Mouse (Mus musculus) lung, postnatal 0 days (tissue): ENCODE results near the gene Mad1l1. TPM values are rescaled to one million over a fixed set of nuclear protein-coding genes. Genes with fewer than 3 reads are reported as not detected.

Experiments
- ATAC-seq: fragments of 200-750 bp; cut with Nextera tagmentation; 2 replicates; pipeline ENCODE4 v1.8.0; 2017; ENCODE audit warnings: moderate library complexity
- DNase-seq: peaks from one replicate; pipeline ENCODE4 v3.0.0-alpha.2; 2016; ENCODE audit warnings: low spot score
- H3K27ac ChIP-seq: fragments of 300-500 bp; sonication (generic); 2 replicates; pipeline ENCODE4 v1.5.1; 2014; ENCODE audit warnings: antibody characterized with exemption, mild to moderate bottlenecking, low read length, mixed read lengths
- H3K27me3 ChIP-seq: fragments of 300-500 bp; sonication (generic); replicated peaks from 2 replicates; pipeline ENCODE4 v1.6.1; 2014; ENCODE audit warnings: low read length, mixed read lengths; ENCODE audit not compliant: insufficient read depth
- H3K36me3 ChIP-seq: fragments of 300-500 bp; sonication (generic); 2 replicates; pipeline ENCODE4 v1.6.1; 2014; ENCODE audit warnings: low read length, mixed read lengths; ENCODE audit not compliant: insufficient read depth
- H3K4me1 ChIP-seq: fragments of 300-500 bp; sonication (generic); 2 replicates; pipeline ENCODE4 v1.6.1; 2014; ENCODE audit warnings: antibody characterized with exemption, low read depth, low read length, mixed read lengths; ENCODE audit not compliant: insufficient read depth
- H3K4me2 ChIP-seq: fragments of 300-500 bp; sonication (generic); replicated peaks from 2 replicates; pipeline ENCODE4 v1.6.1; 2014; ENCODE audit warnings: low read depth, mild to moderate bottlenecking, low read length, moderate library complexity, mixed read lengths
- H3K4me3 ChIP-seq: fragments of 300-500 bp; sonication (generic); 2 replicates; pipeline ENCODE4 v1.5.1; 2014; ENCODE audit warnings: low read depth, low read length
- H3K9ac ChIP-seq: fragments of 300-500 bp; sonication (generic); replicated peaks from 2 replicates; pipeline ENCODE4 v1.6.1; 2014; ENCODE audit warnings: low read depth, mild to moderate bottlenecking
- H3K9me3 ChIP-seq: fragments of 300-500 bp; sonication (generic); 2 replicates; pipeline ENCODE4 v1.6.1; 2016; ENCODE audit warnings: low read length, mixed read lengths
- CTCF ChIP-seq: IDR thresholded peaks from 2 replicates; pipeline ENCODE4 v1.5.1; 2016; ENCODE audit warnings: antibody characterized with exemption, mild to moderate bottlenecking
- EP300 ChIP-seq: IDR thresholded peaks from 2 replicates; pipeline ENCODE4 v1.6.1; 2016; ENCODE audit warnings: antibody characterized with exemption, mild to moderate bottlenecking, control low read depth
- WGBS: fragments of 180-500 bp; shearing (Covaris S2); extraction: QIAGEN DNeasy Blood & Tissue Kit; methylation state at CpG from one replicate; pipeline ENCODE4 v1.1.7; 2014; 5-methylcytosine and 5-hydroxymethylcytosine counted together
- polyA plus RNA-seq: library from polyadenylated mRNA; unstranded; fragments of >200 nt; fragmentation: Nextera tagmentation; extraction: Ambion mirVana; gene quantifications from 2 replicates; pipeline ENCODE4 v1.2.1, GENCODE M21; 2015

Mad1l1 gene
- polyA plus RNA-seq, 1 experiment from 2014 or later, result 18.4 TPM

DNA sequence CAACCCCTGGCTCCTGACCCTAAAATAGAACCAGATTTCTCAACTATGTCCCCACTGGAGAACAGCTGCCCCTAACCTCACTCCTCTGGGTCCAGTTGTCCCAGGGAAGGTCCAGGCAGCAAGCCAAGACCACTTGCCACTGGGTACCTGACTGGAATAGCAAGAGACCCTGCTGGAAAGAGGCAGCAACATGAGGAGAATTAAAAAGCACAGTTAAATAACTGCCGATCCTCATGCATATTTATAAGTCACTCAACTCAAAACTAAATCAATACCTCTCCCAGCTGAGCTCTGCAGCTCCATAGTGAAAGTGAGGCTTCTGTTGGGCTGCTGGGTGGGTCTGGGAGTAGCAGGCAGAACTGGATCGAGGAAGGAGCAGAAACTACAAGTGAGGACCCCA, 226.1 kb downstream of the Mad1l1 start:
- 88% methylated on average over 2 of the region's 2 CpGs for WGBS
- DNase-seq (no peak), ATAC-seq (no peak)
- Histone ChIP-seq H3K4me3 (no peak overlapping the region), H3K4me1 (no peaks in the 10 kb centered on the region), H3K36me3 (no peaks in the 10 kb centered on the region), H3K27me3 (no peaks in the 10 kb centered on the region), H3K4me2 (no peak overlapping the region), H3K27ac (no peak overlapping the region), H3K9ac (no peak overlapping the region), H3K9me3 (no peaks in the 10 kb centered on the region)
- TF ChIP-seq EP300 (no peak), CTCF (no peak)

DNA sequence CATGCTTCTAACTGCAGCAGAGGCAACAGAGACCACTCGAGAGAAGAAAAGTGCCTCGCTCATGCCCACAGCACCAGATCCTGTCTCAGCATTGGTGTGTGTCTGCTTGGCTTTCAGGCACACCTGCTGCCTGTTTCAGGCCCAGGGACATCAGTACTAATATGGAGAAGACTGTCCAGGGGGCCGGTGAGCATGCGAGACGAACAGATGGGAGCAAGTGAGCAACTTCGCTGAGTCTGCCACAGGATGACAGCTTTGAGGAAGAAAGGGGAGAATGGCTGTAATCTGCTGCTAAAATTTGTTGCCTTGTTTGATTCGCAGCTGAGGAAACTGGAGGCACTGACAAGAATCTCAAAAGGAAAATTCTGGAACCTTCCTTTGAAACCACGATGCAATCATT, 227.9 kb downstream of the Mad1l1 start:
- Histone ChIP-seq H3K4me3 (no peak overlapping the region), H3K4me2 (no peak overlapping the region), H3K9me3 (no peaks in the 10 kb centered on the region), H3K27me3 (no peaks in the 10 kb centered on the region), H3K36me3 (no peaks in the 10 kb centered on the region), H3K9ac (no peak overlapping the region), H3K4me1 (no peaks in the 10 kb centered on the region), H3K27ac (no peak overlapping the region)
- ATAC-seq (no peak), DNase-seq (no peak)
- no peak for TF ChIP-seq CTCF
- TF ChIP-seq EP300, result no peak
- WGBS, result 89% methylated on average over 8 of the region's 8 CpGs

DNA sequence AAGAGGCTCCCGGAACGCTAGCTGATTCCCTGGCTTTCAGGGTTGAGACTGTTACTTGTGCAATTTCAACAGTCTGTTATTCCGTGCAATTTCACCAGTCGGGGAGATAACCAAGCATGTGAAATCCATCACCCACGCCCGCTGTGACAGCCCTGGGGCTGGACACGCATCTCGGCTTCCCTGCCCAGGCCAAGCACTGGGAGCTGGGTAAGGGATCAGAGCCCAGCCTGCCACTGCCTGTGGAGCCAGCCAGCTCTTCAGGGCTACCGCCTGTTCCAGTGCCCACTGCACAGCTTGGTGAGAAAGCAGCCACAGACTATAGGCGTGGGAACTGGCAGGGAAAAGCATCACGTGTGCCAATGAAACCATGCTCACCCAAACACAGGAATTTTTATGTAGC, 229.8 kb downstream of the Mad1l1 start:
- Histone ChIP-seq H3K27ac (no peak overlapping the region), H3K27me3 (no peaks in the 10 kb centered on the region), H3K4me2 (no peak overlapping the region), H3K36me3 (no peaks in the 10 kb centered on the region), H3K4me3 (no peak overlapping the region), H3K9ac (no peak overlapping the region), H3K4me1 (no peaks in the 10 kb centered on the region), H3K9me3 (no peaks in the 10 kb centered on the region)
- WGBS, result 54% methylated on average over 11 of the region's 11 CpGs
- peak; percentile 91 for ATAC-seq
- peak; percentile 81 for DNase-seq
- TF ChIP-seq CTCF, result no peak
- no peak for TF ChIP-seq EP300

DNA sequence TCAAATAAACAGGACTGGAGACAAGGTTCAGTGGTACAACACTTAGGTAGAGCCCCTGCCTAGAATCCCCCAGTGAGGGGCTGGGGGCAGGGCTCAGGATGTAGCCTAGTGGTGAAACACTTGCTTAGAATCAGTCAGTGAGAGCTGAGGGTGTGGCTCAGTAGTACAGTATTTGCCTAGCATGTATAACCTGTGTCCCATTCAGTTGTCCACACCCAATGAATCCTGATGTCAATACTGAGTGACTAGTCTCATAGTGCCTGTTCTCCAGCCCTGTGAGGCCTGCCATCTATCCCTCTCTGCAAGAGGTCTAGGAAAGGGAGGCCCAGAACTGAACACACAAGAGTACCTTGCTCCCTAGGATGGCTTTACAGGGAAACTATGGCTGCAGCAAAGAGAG, 232.1 kb downstream of the Mad1l1 start:
- H3K9me3 ChIP-seq, result no peaks in the 10 kb centered on the region
- DNase-seq (no peak), ATAC-seq (no peak)
- no peaks in the 10 kb centered on the region for H3K4me1 ChIP-seq
- no peak for TF ChIP-seq EP300
- TF ChIP-seq CTCF, result no peak
- H3K4me3 ChIP-seq, result no peak overlapping the region
- H3K9ac ChIP-seq, result no peak overlapping the region
- H3K27me3 ChIP-seq, result no peaks in the 10 kb centered on the region
- no peak overlapping the region for H3K4me2 ChIP-seq
- H3K36me3 ChIP-seq, result no peaks in the 10 kb centered on the region
- no peak overlapping the region for H3K27ac ChIP-seq

DNA sequence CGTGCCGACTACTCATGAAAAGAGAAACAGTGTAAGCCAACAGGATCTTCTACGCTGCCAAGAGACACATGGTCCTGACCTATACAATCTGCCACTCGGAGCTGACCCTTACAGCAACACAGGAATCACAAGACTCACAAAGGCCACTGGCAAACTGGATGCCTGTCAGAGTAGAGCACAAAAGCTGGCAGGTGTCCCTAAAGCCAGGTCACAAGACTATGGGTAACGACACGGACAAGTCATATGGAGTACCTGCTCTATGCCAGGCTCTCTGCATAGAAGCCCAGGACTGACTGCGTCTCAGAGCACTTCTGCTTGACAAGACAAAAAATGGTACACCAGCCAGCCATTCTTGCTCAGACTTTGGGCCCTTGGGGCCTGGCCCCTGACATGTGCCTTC, 234.1 kb downstream of the Mad1l1 start:
- 93% methylated on average over 7 of the region's 7 CpGs for WGBS
- TF ChIP-seq CTCF, result no peak
- TF ChIP-seq EP300, result no peak
- ATAC-seq (no peak), DNase-seq (no peak)
- no peaks in the 10 kb centered on the region for H3K36me3 ChIP-seq
- no peak overlapping the region for H3K4me2 ChIP-seq
- no peak overlapping the region for H3K9ac ChIP-seq
- no peaks in the 10 kb centered on the region for H3K4me1 ChIP-seq
- no peaks in the 10 kb centered on the region for H3K27me3 ChIP-seq
- H3K27ac ChIP-seq, result no peak overlapping the region
- no peaks in the 10 kb centered on the region for H3K9me3 ChIP-seq
- no peak overlapping the region for H3K4me3 ChIP-seq

DNA sequence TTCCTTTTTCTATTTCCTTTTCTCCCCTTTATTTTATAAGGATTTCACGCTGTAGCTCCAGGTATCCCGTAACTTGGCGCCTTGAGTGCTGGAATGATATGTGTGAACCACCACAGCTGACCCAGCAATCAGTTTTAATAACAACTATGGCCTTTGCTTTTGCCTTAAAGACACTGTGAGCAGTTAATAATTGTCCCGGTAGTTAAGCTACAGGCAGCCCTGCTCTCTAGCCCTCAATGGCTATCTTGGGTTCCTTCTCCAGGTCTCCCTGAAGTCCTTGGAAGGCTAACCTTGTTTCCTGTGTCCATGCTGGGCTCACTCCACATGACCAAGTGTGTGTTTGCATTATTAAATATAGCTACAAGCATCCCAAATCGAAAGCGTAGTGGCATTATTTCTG, 237.0 kb downstream of the Mad1l1 start:
- Histone ChIP-seq H3K27ac (no peak overlapping the region), H3K36me3 (no peaks in the 10 kb centered on the region), H3K4me1 (no peaks in the 10 kb centered on the region), H3K4me2 (no peak overlapping the region), H3K27me3 (no peaks in the 10 kb centered on the region), H3K4me3 (no peak overlapping the region), H3K9me3 (no peaks in the 10 kb centered on the region), H3K9ac (no peak overlapping the region)
- ATAC-seq, result no peak
- no peak for DNase-seq
- 93% methylated on average over 6 of the region's 6 CpGs for WGBS
- TF ChIP-seq CTCF (no peak), EP300 (no peak)

DNA sequence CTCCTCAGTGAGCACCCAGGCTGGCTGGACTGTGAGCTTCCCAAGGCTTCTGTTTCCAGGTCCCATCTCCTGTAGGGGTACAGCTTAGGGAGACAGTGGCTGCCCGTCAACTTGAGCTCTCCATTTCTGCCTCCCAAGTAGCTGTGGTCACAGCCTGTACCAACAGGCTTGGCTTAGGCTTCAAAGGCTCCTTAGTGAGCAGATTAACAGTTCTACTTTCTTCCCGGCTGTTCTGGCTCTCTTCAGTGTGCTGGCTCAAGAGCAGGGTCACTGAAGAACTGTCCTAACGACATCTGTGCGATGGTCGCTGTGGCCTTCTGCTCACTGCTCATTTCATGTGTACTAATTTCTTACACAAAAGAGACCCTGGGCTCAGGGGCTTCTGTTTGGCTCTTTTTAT, 237.4 kb downstream of the Mad1l1 start:
- TF ChIP-seq EP300 (no peak), CTCF (no peak)
- no peak overlapping the region for H3K4me2 ChIP-seq
- no peaks in the 10 kb centered on the region for H3K4me1 ChIP-seq
- DNase-seq (no peak), ATAC-seq (no peak)
- WGBS, result 70% methylated on average over 5 of the region's 5 CpGs
- no peak overlapping the region for H3K9ac ChIP-seq
- H3K9me3 ChIP-seq, result no peaks in the 10 kb centered on the region
- H3K27ac ChIP-seq, result no peak overlapping the region
- no peak overlapping the region for H3K4me3 ChIP-seq
- no peaks in the 10 kb centered on the region for H3K36me3 ChIP-seq
- H3K27me3 ChIP-seq, result no peaks in the 10 kb centered on the region
